Mouse (Mus musculus) heart, embryonic 16.5 days (tissue): ENCODE results near the gene Ctrb1. TPM values are rescaled to one million over a fixed set of nuclear protein-coding genes. Genes with fewer than 3 reads are reported as not detected.

Experiments
- ATAC-seq: fragments of 200-750 bp; cut with Nextera tagmentation; replicated peaks from 2 replicates; pipeline ENCODE4 v1.8.0; 2017; ENCODE audit warnings: moderate number of reproducible peaks; ENCODE audit not compliant: insufficient read depth, low FRiP score; ENCODE audit errors: extremely low read depth
- H3K27ac ChIP-seq: fragments of 300-500 bp; sonication (generic); 2 replicates; pipeline ENCODE4 v1.5.1; 2014; ENCODE audit warnings: mild to moderate bottlenecking, low read length, control low read depth, moderate library complexity
- H3K27me3 ChIP-seq: fragments of 300-500 bp; sonication (generic); 2 replicates; pipeline ENCODE4 v1.6.1; 2014; ENCODE audit warnings: low read length, mixed read lengths; ENCODE audit not compliant: control insufficient read depth, insufficient read depth
- H3K36me3 ChIP-seq: fragments of 300-500 bp; sonication (generic); 2 replicates; pipeline ENCODE4 v1.6.1; 2014; ENCODE audit not compliant: control insufficient read depth, insufficient read depth
- H3K4me1 ChIP-seq: fragments of 300-500 bp; sonication (generic); 2 replicates; pipeline ENCODE4 v1.6.1; 2014; ENCODE audit warnings: low read length, mixed read lengths; ENCODE audit not compliant: control insufficient read depth, insufficient read depth
- H3K4me2 ChIP-seq: fragments of 300-500 bp; sonication (generic); 2 replicates; pipeline ENCODE4 v1.6.1; 2014; ENCODE audit warnings: low read depth, mild to moderate bottlenecking, control low read depth, low read length
- H3K4me3 ChIP-seq: fragments of 300-500 bp; sonication (generic); 2 replicates; pipeline ENCODE4 v1.5.1; 2014; ENCODE audit warnings: mild to moderate bottlenecking, control low read depth, low read length
- H3K9ac ChIP-seq: fragments of 300-500 bp; sonication (generic); 2 replicates; pipeline ENCODE4 v1.6.1; 2014; ENCODE audit warnings: low read length, control low read depth
- H3K9me3 ChIP-seq: fragments of 300-500 bp; sonication (generic); replicated peaks from 2 replicates; pipeline ENCODE4 v1.6.1; 2016; ENCODE audit warnings: low read length; ENCODE audit not compliant: control insufficient read depth
- WGBS: fragments of 180-500 bp; shearing (Covaris S2); extraction: QIAGEN DNeasy Blood & Tissue Kit; methylation state at CpG from one replicate; pipeline ENCODE4 v1.1.7; 2014; 5-methylcytosine and 5-hydroxymethylcytosine counted together
- polyA plus RNA-seq: library from polyadenylated mRNA; unstranded; fragments of >200 nt; fragmentation: Nextera tagmentation; extraction: Ambion mirVana; gene quantifications from 2 replicates; pipeline ENCODE4 v1.2.1, GENCODE M21; 2015

Ctrb1 gene
- polyA plus RNA-seq, 1 experiment from 2014 or later, result 2.1 TPM

GRCm38 (mm10) chr8:111712588-111712987 is 21.8 kb upstream of the Ctrb1 start:
- Histone ChIP-seq H3K36me3 (peaks cover 56% of the 10 kb centered on the region), H3K9ac (no peak overlapping the region), H3K4me1 (peaks cover 22% of the 10 kb centered on the region), H3K27me3 (no peaks in the 10 kb centered on the region), H3K4me3 (no peak overlapping the region), H3K4me2 (no peak overlapping the region), H3K9me3 (no peaks in the 10 kb centered on the region), H3K27ac (no peak overlapping the region)
- no peak for ATAC-seq
- 69% methylated on average over 6 of the region's 6 CpGs for WGBS

DNA sequence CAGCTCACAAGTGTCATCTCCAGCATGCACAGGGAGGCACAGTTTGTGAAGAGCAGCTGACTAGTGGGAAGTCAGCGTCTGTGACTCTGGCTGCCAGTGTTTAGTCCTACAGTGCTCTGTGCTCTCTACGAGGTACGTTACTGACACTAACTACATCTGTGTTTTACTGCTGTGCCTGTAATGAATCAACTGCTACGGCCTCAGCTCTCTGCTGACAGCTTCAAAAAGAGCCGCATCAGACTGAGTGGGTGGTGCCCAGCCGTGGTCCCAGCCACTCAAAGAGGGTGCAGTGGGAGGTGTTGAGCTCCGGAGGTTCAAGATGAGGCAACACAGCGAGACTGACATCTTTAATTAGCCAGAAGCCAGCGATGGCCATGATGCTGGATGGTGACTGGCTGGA is 21.3 kb upstream of the Ctrb1 start:
- ATAC-seq, result no peak
- peaks cover 56% of the 10 kb centered on the region for H3K36me3 ChIP-seq
- H3K9ac ChIP-seq, result no peak overlapping the region
- no peak overlapping the region for H3K27ac ChIP-seq
- H3K4me2 ChIP-seq, result no peak overlapping the region
- WGBS, result 55% methylated on average over 9 of the region's 9 CpGs
- H3K9me3 ChIP-seq, result no peaks in the 10 kb centered on the region
- no peaks in the 10 kb centered on the region for H3K27me3 ChIP-seq
- no peak overlapping the region for H3K4me3 ChIP-seq
- peaks cover 17% of the 10 kb centered on the region for H3K4me1 ChIP-seq

GRCm38 (mm10) chr8:111710777-111711485 is 20.1 kb upstream of the Ctrb1 start:
- no peak overlapping the region for H3K4me2 ChIP-seq
- no peak overlapping the region for H3K27ac ChIP-seq
- no peak overlapping the region for H3K4me3 ChIP-seq
- H3K9me3 ChIP-seq, result no peaks in the 10 kb centered on the region
- H3K9ac ChIP-seq, result no peak overlapping the region
- H3K36me3 ChIP-seq, result peaks cover 56% of the 10 kb centered on the region
- 88% methylated on average over 20 of the region's 20 CpGs for WGBS
- peaks cover 5% of the 10 kb centered on the region for H3K4me1 ChIP-seq
- no peak for ATAC-seq
- H3K27me3 ChIP-seq, result no peaks in the 10 kb centered on the region

- peaks cover 42% of the 10 kb centered on the region for H3K36me3 ChIP-seq
- H3K9me3 ChIP-seq, result no peaks in the 10 kb centered on the region
- no peak overlapping the region for H3K27ac ChIP-seq
- no peak for ATAC-seq
- no peaks in the 10 kb centered on the region for H3K4me1 ChIP-seq
- 95% methylated on average over 1 of the region's 1 CpGs for WGBS
- no peak overlapping the region for H3K4me2 ChIP-seq
- no peak overlapping the region for H3K4me3 ChIP-seq
- H3K27me3 ChIP-seq, result no peaks in the 10 kb centered on the region
- no peak overlapping the region for H3K9ac ChIP-seq
Measured at GRCm38 (mm10) chr8:111709223-111709622, 18.4 kb upstream of the Ctrb1 start.

GRCm38 (mm10) chr8:111708265-111708664 is 17.5 kb upstream of the Ctrb1 start:
- ATAC-seq, result no peak
- Histone ChIP-seq H3K27me3 (no peaks in the 10 kb centered on the region), H3K36me3 (peaks cover 32% of the 10 kb centered on the region), H3K4me2 (no peak overlapping the region), H3K9ac (no peak overlapping the region), H3K27ac (no peak overlapping the region), H3K4me1 (no peaks in the 10 kb centered on the region), H3K9me3 (no peaks in the 10 kb centered on the region), H3K4me3 (no peak overlapping the region)
- 92% methylated on average over 6 of the region's 6 CpGs for WGBS

GRCm38 (mm10) chr8:111705699-111706098 is 14.9 kb upstream of the Ctrb1 start:
- Histone ChIP-seq H3K9me3 (no peaks in the 10 kb centered on the region), H3K27me3 (no peaks in the 10 kb centered on the region), H3K9ac (no peak overlapping the region), H3K4me3 (no peak overlapping the region), H3K4me2 (no peak overlapping the region), H3K36me3 (peaks cover 13% of the 10 kb centered on the region), H3K4me1 (no peaks in the 10 kb centered on the region), H3K27ac (no peak overlapping the region)
- 37% methylated on average over 5 of the region's 5 CpGs for WGBS
- ATAC-seq, result no peak

GRCm38 (mm10) chr8:111705222-111705621 is 14.4 kb upstream of the Ctrb1 start:
- Histone ChIP-seq H3K9ac (no peak overlapping the region), H3K36me3 (peaks cover 8% of the 10 kb centered on the region), H3K9me3 (no peaks in the 10 kb centered on the region), H3K27ac (no peak overlapping the region), H3K4me3 (no peak overlapping the region), H3K4me2 (no peak overlapping the region), H3K27me3 (no peaks in the 10 kb centered on the region), H3K4me1 (no peaks in the 10 kb centered on the region)
- WGBS, result 26% methylated on average over 3 of the region's 3 CpGs
- peak; percentile 18; the same call in 1 of the 2 replicates for ATAC-seq

- Histone ChIP-seq H3K4me3 (no peak overlapping the region), H3K9me3 (no peaks in the 10 kb centered on the region), H3K36me3 (peaks cover 4% of the 10 kb centered on the region; the same call in 1 of the 2 replicates), H3K4me1 (no peaks in the 10 kb centered on the region), H3K27ac (no peak overlapping the region), H3K4me2 (no peak overlapping the region), H3K9ac (no peak overlapping the region), H3K27me3 (no peaks in the 10 kb centered on the region)
- ATAC-seq, result no peak
- 93% methylated on average over 11 of the region's 12 CpGs for WGBS
Measured at GRCm38 (mm10) chr8:111704585-111704984, 13.8 kb upstream of the Ctrb1 start.

GRCm38 (mm10) chr8:111701380-111701779 is 10.6 kb upstream of the Ctrb1 start:
- Histone ChIP-seq H3K4me2 (no peak overlapping the region), H3K9ac (no peak overlapping the region), H3K4me1 (no peaks in the 10 kb centered on the region), H3K27ac (no peak overlapping the region), H3K27me3 (no peaks in the 10 kb centered on the region), H3K4me3 (no peak overlapping the region), H3K9me3 (no peaks in the 10 kb centered on the region), H3K36me3 (no peaks in the 10 kb centered on the region)
- 82% methylated on average over 9 of the region's 9 CpGs for whole genome bisulfite sequencing
- ATAC-seq, result no peak
